Mouse (Mus musculus) neural tube, embryonic 14.5 days (tissue): ENCODE data around the gene Kctd19. TPM values are rescaled to one million over a fixed set of nuclear protein-coding genes. Genes with fewer than 3 reads are reported as not detected.

Source experiments
- ATAC-seq: fragments of 200-750 bp; cut with Nextera tagmentation; 2 replicates; pipeline ENCODE4 v1.8.0; 2017; ENCODE audit warnings: low read depth, mild to moderate bottlenecking, moderate TSS enrichment, moderate library complexity
- H3K27ac ChIP-seq: fragments of 300-500 bp; sonication (generic); 2 replicates; pipeline ENCODE4 v1.5.1; 2014; ENCODE audit warnings: low read depth, mild to moderate bottlenecking, control low read depth, low read length, moderate library complexity, mixed read lengths
- H3K27me3 ChIP-seq: fragments of 300-500 bp; sonication (generic); 2 replicates; pipeline ENCODE4 v1.6.1; 2014; ENCODE audit warnings: low read length; ENCODE audit not compliant: control insufficient read depth, insufficient read depth
- H3K36me3 ChIP-seq: fragments of 300-500 bp; sonication (generic); 2 replicates; pipeline ENCODE4 v1.6.1; 2014; ENCODE audit warnings: low read length, mixed read lengths; ENCODE audit not compliant: control insufficient read depth, insufficient read depth
- H3K4me1 ChIP-seq: fragments of 300-500 bp; sonication (generic); 2 replicates; pipeline ENCODE4 v1.6.1; 2014; ENCODE audit warnings: low read length; ENCODE audit not compliant: control insufficient read depth, insufficient read depth
- H3K4me2 ChIP-seq: fragments of 300-500 bp; sonication (generic); 2 replicates; pipeline ENCODE4 v1.6.1; 2014; ENCODE audit warnings: mild to moderate bottlenecking, low read depth, low read length, control low read depth
- H3K4me3 ChIP-seq: fragments of 300-500 bp; sonication (generic); 2 replicates; pipeline ENCODE4 v1.5.1; 2014; ENCODE audit warnings: low read depth, low read length, control low read depth, mixed read lengths
- H3K9ac ChIP-seq: fragments of 300-500 bp; sonication (generic); replicated peaks from 2 replicates; pipeline ENCODE4 v1.6.1; 2014; ENCODE audit warnings: low read depth, mild to moderate bottlenecking, control low read depth, low read length, mixed read lengths
- H3K9me3 ChIP-seq: fragments of 300-500 bp; sonication (generic); 2 replicates; pipeline ENCODE4 v1.6.1; 2016; ENCODE audit warnings: low read length; ENCODE audit not compliant: control insufficient read depth
- WGBS: fragments of 180-500 bp; shearing (Covaris S2); extraction: QIAGEN DNeasy Blood & Tissue Kit; methylation state at CpG from one replicate; pipeline ENCODE4 v1.1.7; 2014; 5-methylcytosine and 5-hydroxymethylcytosine counted together
- polyA plus RNA-seq: library from polyadenylated mRNA; unstranded; fragments of >200 nt; fragmentation: Nextera tagmentation; extraction: Ambion mirVana; gene quantifications from 2 replicates; pipeline ENCODE4 v1.2.1, GENCODE M21; 2014

The Kctd19 gene
- polyA plus RNA-seq, 1 experiment from 2014 or later: not detected

DNA sequence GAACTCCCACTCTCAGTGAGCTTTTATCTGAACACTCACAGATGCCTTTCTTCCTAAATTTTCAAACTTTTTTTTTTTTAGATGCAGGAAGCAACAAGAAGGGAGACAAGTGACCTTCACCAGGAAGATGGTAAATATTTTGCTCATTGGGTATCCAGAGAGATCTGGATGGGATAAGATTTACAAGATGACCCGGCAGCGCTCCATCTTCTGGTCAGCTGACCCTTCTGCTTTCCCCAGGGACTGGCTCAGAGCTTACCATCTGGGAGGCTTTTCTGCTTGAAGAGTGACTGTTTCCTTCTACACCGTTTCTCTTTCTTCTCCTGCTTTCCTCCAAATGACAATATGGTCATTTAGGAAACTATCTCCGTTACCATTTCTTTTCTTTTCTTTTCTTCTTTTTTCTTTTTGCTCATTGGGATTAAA is 32.8 kb upstream of the Kctd19 start:
- ATAC-seq: no peak; the same call in 1 of the 2 replicates
- WGBS: 5% methylated on average over 4 of the region's 4 CpGs
- peak overlapping the region; percentile 48; the same call in 1 of the 2 replicates for H3K27ac ChIP-seq
- no peaks in the 10 kb centered on the region for H3K27me3 ChIP-seq
- no peaks in the 10 kb centered on the region for H3K9me3 ChIP-seq
- no peaks in the 10 kb centered on the region for H3K36me3 ChIP-seq
- H3K4me1 ChIP-seq: peaks cover 7% of the 10 kb centered on the region; the same call in 1 of the 2 replicates
- H3K4me2 ChIP-seq: no peak overlapping the region
- H3K9ac ChIP-seq: no peak overlapping the region
- H3K4me3 ChIP-seq: no peak overlapping the region

GRCm38 (mm10) chr8:105445296-105446126 is 32.2 kb upstream of the Kctd19 start:
- WGBS: 17% methylated on average over 11 of the region's 11 CpGs
- no peaks in the 10 kb centered on the region for H3K27me3 ChIP-seq
- H3K4me2 ChIP-seq: no peak overlapping the region
- H3K27ac ChIP-seq: peak overlapping the region; percentile 48
- no peak overlapping the region for H3K9ac ChIP-seq
- H3K36me3 ChIP-seq: no peaks in the 10 kb centered on the region
- H3K4me3 ChIP-seq: no peak overlapping the region
- H3K4me1 ChIP-seq: peaks cover 7% of the 10 kb centered on the region; the same call in 1 of the 2 replicates
- H3K9me3 ChIP-seq: no peaks in the 10 kb centered on the region
- ATAC-seq: peak; percentile 70; the same call in 1 of the 2 replicates

- no peaks in the 10 kb centered on the region for H3K36me3 ChIP-seq
- no peak overlapping the region for H3K4me2 ChIP-seq
- no peak overlapping the region for H3K9ac ChIP-seq
- H3K4me3 ChIP-seq: no peak overlapping the region
- no peaks in the 10 kb centered on the region for H3K27me3 ChIP-seq
- peaks cover 7% of the 10 kb centered on the region; the same call in 1 of the 2 replicates for H3K4me1 ChIP-seq
- no peaks in the 10 kb centered on the region for H3K9me3 ChIP-seq
- WGBS: 91% methylated on average over 5 of the region's 5 CpGs
- no peak for ATAC-seq
- H3K27ac ChIP-seq: no peak overlapping the region
Measured at GRCm38 (mm10) chr8:105442661-105443060, 29.4 kb upstream of the Kctd19 start.

- Histone ChIP-seq H3K9ac (no peak overlapping the region), H3K36me3 (no peaks in the 10 kb centered on the region), H3K27me3 (no peaks in the 10 kb centered on the region), H3K4me3 (no peak overlapping the region), H3K9me3 (no peaks in the 10 kb centered on the region), H3K4me2 (no peak overlapping the region), H3K27ac (no peak overlapping the region), H3K4me1 (peaks cover 7% of the 10 kb centered on the region; the same call in 1 of the 2 replicates)
- WGBS: 6% methylated on average over 6 of the region's 6 CpGs
- ATAC-seq: no peak
Measured at GRCm38 (mm10) chr8:105441433-105441832, 28.1 kb upstream of the Kctd19 start.

DNA sequence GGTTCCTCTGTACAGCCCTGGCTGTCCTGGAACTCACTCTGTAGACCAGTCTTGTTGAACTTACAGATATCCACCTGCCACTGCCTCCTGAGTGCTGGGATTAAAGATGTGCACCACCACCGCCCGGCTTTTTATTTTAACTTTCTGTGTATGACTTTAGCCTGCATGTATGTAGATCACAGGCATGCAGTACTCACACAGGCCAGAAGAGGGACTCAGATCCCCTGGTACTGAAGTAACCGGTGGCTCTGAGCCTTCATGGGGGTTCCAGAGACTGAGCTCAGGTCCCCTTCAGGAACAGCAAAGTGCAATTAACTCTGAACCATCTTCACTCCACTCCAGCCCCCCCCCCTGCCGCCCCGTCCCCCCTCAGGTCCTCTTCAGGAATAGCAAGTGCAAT is 25.6 kb upstream of the Kctd19 start:
- Histone ChIP-seq H3K9ac (no peak overlapping the region), H3K4me3 (no peak overlapping the region), H3K4me2 (no peak overlapping the region), H3K4me1 (no peaks in the 10 kb centered on the region), H3K9me3 (no peaks in the 10 kb centered on the region), H3K27me3 (no peaks in the 10 kb centered on the region), H3K36me3 (no peaks in the 10 kb centered on the region), H3K27ac (no peak overlapping the region)
- WGBS: 30% methylated on average over 5 of the region's 5 CpGs
- ATAC-seq: no peak

GRCm38 (mm10) chr8:105437078-105437748 is 23.9 kb upstream of the Kctd19 start:
- Histone ChIP-seq H3K27me3 (no peaks in the 10 kb centered on the region), H3K4me2 (no peak overlapping the region), H3K36me3 (no peaks in the 10 kb centered on the region), H3K4me3 (no peak overlapping the region), H3K4me1 (peaks cover 10% of the 10 kb centered on the region; the same call in 1 of the 2 replicates), H3K9ac (no peak overlapping the region), H3K9me3 (no peaks in the 10 kb centered on the region), H3K27ac (no peak overlapping the region)
- WGBS: 92% methylated on average over 5 of the region's 5 CpGs
- no peak for ATAC-seq

DNA sequence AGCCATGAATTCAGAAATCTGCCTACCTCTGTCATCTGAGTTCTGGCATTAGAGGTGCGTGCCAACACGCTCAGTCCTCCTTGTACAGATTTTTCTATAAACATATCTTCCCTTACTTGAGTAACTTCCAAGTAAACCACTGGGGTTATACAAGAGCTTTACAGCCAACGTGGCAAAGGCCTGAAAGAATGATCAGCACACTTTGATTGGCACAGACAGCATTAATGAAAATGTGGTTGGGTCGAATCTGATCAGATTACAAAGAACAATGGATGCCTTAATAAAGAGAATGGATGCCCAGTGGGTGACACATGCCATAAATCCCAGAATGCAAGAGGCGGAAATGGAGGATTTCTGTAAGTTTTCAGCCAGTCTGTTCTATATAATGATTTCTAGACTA is 22.9 kb upstream of the Kctd19 start:
- no peak for ATAC-seq
- H3K27me3 ChIP-seq: no peaks in the 10 kb centered on the region
- H3K9me3 ChIP-seq: no peaks in the 10 kb centered on the region
- no peak overlapping the region for H3K4me3 ChIP-seq
- peaks cover 10% of the 10 kb centered on the region for H3K4me1 ChIP-seq
- no peak overlapping the region for H3K4me2 ChIP-seq
- WGBS: 70% methylated on average over 5 of the region's 5 CpGs
- no peaks in the 10 kb centered on the region for H3K36me3 ChIP-seq
- H3K9ac ChIP-seq: no peak overlapping the region
- no peak overlapping the region for H3K27ac ChIP-seq

DNA sequence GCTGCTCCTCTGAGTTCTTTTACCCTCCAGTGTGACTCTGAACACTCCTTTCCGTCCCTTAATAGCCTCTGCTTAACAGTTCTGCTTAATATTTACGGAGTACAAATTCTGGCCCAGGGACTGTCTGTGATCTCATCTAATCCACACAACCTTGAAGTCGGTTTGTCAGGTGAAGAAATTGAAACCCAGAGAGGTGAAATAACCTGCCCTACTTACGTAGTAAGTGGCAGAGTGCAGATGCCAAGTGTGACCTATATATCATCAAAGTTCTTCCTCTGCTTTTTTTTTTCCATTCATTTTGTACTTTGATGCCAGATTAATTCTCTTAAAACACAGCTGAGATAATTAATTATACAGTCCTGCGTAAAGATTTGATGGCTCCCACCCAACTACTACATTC is 20.8 kb upstream of the Kctd19 start:
- Histone ChIP-seq H3K9me3 (no peaks in the 10 kb centered on the region), H3K27ac (no peak overlapping the region), H3K27me3 (no peaks in the 10 kb centered on the region), H3K4me1 (peaks cover 10% of the 10 kb centered on the region), H3K36me3 (no peaks in the 10 kb centered on the region), H3K4me2 (no peak overlapping the region), H3K4me3 (no peak overlapping the region), H3K9ac (no peak overlapping the region)
- 72% methylated on average over 5 of the region's 5 CpGs for WGBS
- no peak for ATAC-seq

GRCm38 (mm10) chr8:105433511-105433910 is 20.2 kb upstream of the Kctd19 start:
- no peaks in the 10 kb centered on the region for H3K27me3 ChIP-seq
- no peaks in the 10 kb centered on the region for H3K36me3 ChIP-seq
- 33% methylated on average over 5 of the region's 5 CpGs for WGBS
- H3K4me3 ChIP-seq: no peak overlapping the region
- H3K9me3 ChIP-seq: no peaks in the 10 kb centered on the region
- ATAC-seq: no peak
- no peak overlapping the region for H3K9ac ChIP-seq
- H3K4me1 ChIP-seq: peaks cover 10% of the 10 kb centered on the region
- no peak overlapping the region for H3K4me2 ChIP-seq
- no peak overlapping the region for H3K27ac ChIP-seq
